Mouse (Mus musculus) heart, adult 2 months (tissue): ENCODE measurements at regions not wholly inside any gene's neighbourhood (a gene's known extent, or its start where the extent isn't known, plus 50 kb on each side); places are given as distances from the start of the nearest gene placed in this dataset.

Source experiments
- DNase-seq, 2 experiments: peaks; one replicate each; pipeline ENCODE4 v3.0.0; 2021
- H3K27ac ChIP-seq: fragments of 200-600 bp; 2 replicates; pipeline ENCODE4 v1.8.1; 2022
- H3K27me3 ChIP-seq: fragments of 200-500 bp; 2 replicates; pipeline ENCODE4 v1.6.1; 2012; ENCODE audit warnings: mild to moderate bottlenecking, low read length, inconsistent platforms, mixed read lengths; ENCODE audit not compliant: control insufficient read depth, insufficient read depth
- H3K36me3 ChIP-seq: fragments of 200-500 bp; 2 replicates; pipeline ENCODE4 v1.6.1; 2012; ENCODE audit warnings: low read length, inconsistent platforms; ENCODE audit not compliant: control insufficient read depth, insufficient read depth
- H3K4me1 ChIP-seq: fragments of 200-500 bp; 2 replicates; pipeline ENCODE4 v1.6.1; 2011; ENCODE audit warnings: low read length; ENCODE audit not compliant: control insufficient read depth, insufficient read depth
- H3K4me3 ChIP-seq: fragments of 200-600 bp; 2 replicates; pipeline ENCODE4 v1.8.1; 2022
- H3K79me2 ChIP-seq: fragments of 200-500 bp; replicated peaks from 2 replicates; pipeline ENCODE4 v1.6.1; 2012; ENCODE audit warnings: mild to moderate bottlenecking, inconsistent platforms, low read length, moderate library complexity, mixed read lengths; ENCODE audit not compliant: control insufficient read depth, insufficient read depth
- H3K9ac ChIP-seq: fragments of 200-500 bp; 2 replicates; pipeline ENCODE4 v1.6.1; 2012; ENCODE audit warnings: low read depth, mild to moderate bottlenecking, control low read depth, inconsistent platforms, low read length, mixed read lengths
- CTCF ChIP-seq: fragments of 200-600 bp; IDR thresholded peaks from 2 replicates; pipeline ENCODE4 v1.8.1; 2022; ENCODE audit warnings: antibody characterized with exemption, mild to moderate bottlenecking, moderate library complexity
- EP300 ChIP-seq: fragments of 200-500 bp; IDR thresholded peaks from 2 replicates; pipeline ENCODE4 v1.6.1; 2011; ENCODE audit warnings: low read depth, low read length, control low read depth; ENCODE audit not compliant: insufficient read depth
- POLR2A ChIP-seq: fragments of 200-500 bp; IDR thresholded peaks from 2 replicates; pipeline ENCODE4 v1.6.1; 2011; ENCODE audit warnings: mild to moderate bottlenecking, low read depth, low read length, control low read depth; ENCODE audit not compliant: insufficient read depth
- WGBS: fragments of 180-500 bp; shearing (Covaris S2); methylation state at CpG from one replicate; pipeline ENCODE4 v1.1.7; 2018; 5-methylcytosine and 5-hydroxymethylcytosine counted together
- intact Hi-C: fragments of 180-260 bp; cut with DNase I; formaldehyde crosslinking; loops from one replicate; pipeline ENCODE4 v1.15.1; 2025

GRCm38 (mm10) chr13:37569051-37569450, 209.1 kb upstream of the Rreb1 start:
- 71% methylated on average over 3 of the region's 3 CpGs for WGBS
- Histone ChIP-seq H3K79me2 (no peaks in the 10 kb centered on the region), H3K27ac (no peak overlapping the region)

DNA sequence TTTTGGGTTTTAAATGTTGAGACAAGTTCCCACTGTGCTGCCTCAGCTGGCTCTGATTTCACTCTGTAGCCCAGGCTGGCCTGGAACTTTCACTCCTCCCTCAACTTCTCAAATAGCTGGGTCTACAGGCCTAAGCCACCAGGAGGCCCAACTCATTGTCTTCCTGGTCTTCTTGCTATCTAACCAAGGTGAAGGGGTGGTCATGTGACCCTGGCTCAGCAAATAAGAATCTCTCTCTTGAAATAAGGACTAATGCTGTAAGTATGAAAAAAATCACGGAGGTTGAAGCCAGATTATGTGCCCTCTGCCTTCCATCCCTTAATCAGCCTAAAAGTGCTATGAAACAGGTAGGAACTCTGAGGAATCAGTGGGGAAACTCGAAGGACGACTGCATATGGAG, 208.7 kb upstream of the Rreb1 start:
- H3K27ac ChIP-seq, result no peak overlapping the region
- no peak for TF ChIP-seq EP300
- no peak for TF ChIP-seq CTCF
- TF ChIP-seq POLR2A, result no peak
- H3K4me1 ChIP-seq, result no peaks in the 10 kb centered on the region
- no peak overlapping the region for H3K4me3 ChIP-seq
- H3K79me2 ChIP-seq, result no peaks in the 10 kb centered on the region
- no peaks in the 10 kb centered on the region for H3K27me3 ChIP-seq
- 87% methylated on average over 3 of the region's 3 CpGs for WGBS
- H3K36me3 ChIP-seq, result no peaks in the 10 kb centered on the region
- no peak overlapping the region for H3K9ac ChIP-seq
- intact Hi-C loops, result no loop called here
- DNase-seq, result no peak

More at GRCm38 (mm10) chr13:37569051-37569450, 209.1 kb upstream of the Rreb1 start:
- H3K4me1 ChIP-seq, result no peaks in the 10 kb centered on the region
- TF ChIP-seq POLR2A (no peak), CTCF (no peak), EP300 (no peak)
- intact Hi-C loops, result no loop called here
- H3K27me3 ChIP-seq, result no peaks in the 10 kb centered on the region
- DNase-seq, result no peak
- H3K36me3 ChIP-seq, result no peaks in the 10 kb centered on the region
- H3K4me3 ChIP-seq, result no peak overlapping the region
- no peak overlapping the region for H3K9ac ChIP-seq

DNA sequence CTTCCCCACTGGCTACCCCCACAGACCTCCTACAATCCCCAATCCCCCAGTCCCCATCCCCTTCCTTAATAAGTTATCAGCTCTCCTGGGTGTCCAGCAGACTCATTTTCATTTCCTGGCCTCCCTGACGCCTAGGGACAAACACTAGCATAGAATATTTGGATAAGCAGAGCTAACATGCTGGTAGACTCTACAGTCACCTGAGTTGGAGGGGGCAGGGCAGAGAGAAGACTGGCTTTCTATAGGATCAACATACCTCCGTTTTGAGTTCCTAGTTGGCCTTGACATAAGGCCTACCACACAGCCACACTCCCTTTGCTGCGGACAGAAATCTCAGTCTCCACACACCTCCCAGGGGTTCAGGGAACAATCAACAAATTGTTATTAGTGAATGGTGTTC, 205.2 kb upstream of the Rreb1 start:
- Histone ChIP-seq H3K4me1 (no peaks in the 10 kb centered on the region), H3K36me3 (no peaks in the 10 kb centered on the region), H3K79me2 (no peaks in the 10 kb centered on the region), H3K4me3 (no peak overlapping the region), H3K27me3 (no peaks in the 10 kb centered on the region), H3K27ac (no peak overlapping the region), H3K9ac (no peak overlapping the region)
- TF ChIP-seq CTCF, result no peak
- no peak for TF ChIP-seq POLR2A
- TF ChIP-seq EP300, result no peak
- WGBS, result 69% methylated on average over 3 of the region's 3 CpGs
- intact Hi-C loops, result no loop called here
- DNase-seq, result no peak

- Histone ChIP-seq H3K79me2 (no peaks in the 10 kb centered on the region), H3K27me3 (no peaks in the 10 kb centered on the region), H3K27ac (no peak overlapping the region), H3K9ac (no peak overlapping the region), H3K4me1 (no peaks in the 10 kb centered on the region), H3K4me3 (no peak overlapping the region), H3K36me3 (no peaks in the 10 kb centered on the region)
- intact Hi-C loops, result no loop called here
- WGBS, result 92% methylated on average over 10 of the region's 10 CpGs
- no peak for TF ChIP-seq CTCF
- no peak for TF ChIP-seq EP300
- TF ChIP-seq POLR2A, result no peak
- DNase-seq, result no peak
These were observed 199.0 kb upstream of the Rreb1 start for GRCm38 (mm10) chr13:37579231-37579630.

- TF ChIP-seq POLR2A, result no peak
- no peak for TF ChIP-seq EP300
- no peak for TF ChIP-seq CTCF
- Histone ChIP-seq H3K27me3 (no peaks in the 10 kb centered on the region), H3K27ac (no peak overlapping the region), H3K36me3 (no peaks in the 10 kb centered on the region), H3K9ac (no peak overlapping the region), H3K4me1 (no peaks in the 10 kb centered on the region), H3K4me3 (no peak overlapping the region), H3K79me2 (no peaks in the 10 kb centered on the region)
- WGBS, result 75% methylated on average over 11 of the region's 11 CpGs
- intact Hi-C loops, result no loop called here
- no peak for DNase-seq
These were observed 198.4 kb upstream of the Rreb1 start for GRCm38 (mm10) chr13:37579775-37580174.

GRCm38 (mm10) chr13:37580806-37581205, 197.4 kb upstream of the Rreb1 start:
- no peaks in the 10 kb centered on the region for H3K79me2 ChIP-seq
- no peak for DNase-seq
- H3K36me3 ChIP-seq, result no peaks in the 10 kb centered on the region
- no peak overlapping the region for H3K9ac ChIP-seq
- no peaks in the 10 kb centered on the region for H3K4me1 ChIP-seq
- no peak overlapping the region for H3K27ac ChIP-seq
- no peaks in the 10 kb centered on the region for H3K27me3 ChIP-seq
- TF ChIP-seq POLR2A, result no peak
- TF ChIP-seq CTCF, result no peak
- TF ChIP-seq EP300, result no peak
- H3K4me3 ChIP-seq, result no peak overlapping the region
- WGBS, result 97% methylated on average over 2 of the region's 2 CpGs
- intact Hi-C loops, result no loop called here

GRCm38 (mm10) chr13:37581374-37581773, 196.8 kb upstream of the Rreb1 start:
- no peaks in the 10 kb centered on the region for H3K4me1 ChIP-seq
- TF ChIP-seq EP300, result no peak
- TF ChIP-seq CTCF, result no peak
- 73% methylated on average over 6 of the region's 6 CpGs for WGBS
- no peaks in the 10 kb centered on the region for H3K36me3 ChIP-seq
- DNase-seq, result no peak
- no peak overlapping the region for H3K27ac ChIP-seq
- no peak overlapping the region for H3K9ac ChIP-seq
- H3K79me2 ChIP-seq, result no peaks in the 10 kb centered on the region
- H3K4me3 ChIP-seq, result no peak overlapping the region
- H3K27me3 ChIP-seq, result no peaks in the 10 kb centered on the region
- intact Hi-C loops, result no loop called here
